Mouse (Mus musculus): ENCODE results near the gene Fbxo42. TPM values are rescaled to one million over a fixed set of nuclear protein-coding genes. Genes with fewer than 3 reads are reported as not detected.
A peak's percentile ranks its signal among the peaks of the same experiment; 100 is the strongest.

Fbxo42 gene
- polyA plus RNA-seq (2015; fragmentation: Nextera tagmentation; extraction: Ambion mirVana): 13.9 and 14.2 TPM in 2 replicates

GRCm38 (mm10) chr4:141147112-141148008 lies at the start of gene Fbxo42:
TSS of gene Fbxo42 (plus strand) at chr4:141147913.
- peak within 1 kb of the TSS; percentile 80 for H3K4me2 ChIP-seq
- peak within 1 kb of the TSS; percentile 83 for H3K4me3 ChIP-seq (replicated peaks)
- peak; percentile 89 for ATAC-seq (ENCODE audit: low read depth)
- peak within 1 kb of the TSS; percentile 87 for H3K27ac ChIP-seq
- H3K9me3 ChIP-seq (replicated peaks): no peaks in the 10 kb centered on the region
- H3K9ac ChIP-seq: peak within 1 kb of the TSS; percentile 96
- H3K4me1 ChIP-seq (replicated peaks): peaks cover 49% of the 10 kb centered on the region
- H3K27me3 ChIP-seq: no peaks in the 10 kb centered on the region
- H3K36me3 ChIP-seq: no peaks in the 10 kb centered on the region
- peak; percentile 89 for DNase-seq
- WGBS (ENCODE audit: insufficient replicate concordance): 5% methylated on average over 58 of the region's 58 CpGs

GRCm38 (mm10) chr4:141098935-141099334 lies 48.8 kb upstream of the Fbxo42 start:
- DNase-seq (no peak), ATAC-seq (ENCODE audit: low read depth) (peak; percentile 78)
- H3K27me3 ChIP-seq: no peaks in the 10 kb centered on the region
- no peaks in the 10 kb centered on the region for H3K9me3 ChIP-seq (replicated peaks)
- no peaks in the 10 kb centered on the region for H3K36me3 ChIP-seq
- H3K4me2 ChIP-seq: peak overlapping the region; percentile 1; the same call in 1 of the 2 replicates
- H3K4me3 ChIP-seq (replicated peaks): no peak overlapping the region
- WGBS (ENCODE audit: insufficient replicate concordance): 13% methylated on average over 4 of the region's 4 CpGs
- H3K9ac ChIP-seq: no peak overlapping the region; the same call in 1 of the 2 replicates
- peaks cover 33% of the 10 kb centered on the region for H3K4me1 ChIP-seq (replicated peaks)
- H3K27ac ChIP-seq: peak overlapping the region; percentile 61; the same call in 1 of the 2 replicates

GRCm38 (mm10) chr4:141099956-141100355 lies 47.8 kb upstream of the Fbxo42 start:
- Histone ChIP-seq H3K27me3 (no peaks in the 10 kb centered on the region), H3K27ac (no peak overlapping the region), H3K4me1 (replicated peaks) (peaks cover 33% of the 10 kb centered on the region), H3K4me2 (no peak overlapping the region), H3K4me3 (replicated peaks) (no peak overlapping the region), H3K36me3 (no peaks in the 10 kb centered on the region), H3K9ac (no peak overlapping the region), H3K9me3 (replicated peaks) (no peaks in the 10 kb centered on the region)
- DNase-seq (no peak), ATAC-seq (ENCODE audit: low read depth) (no peak)
- 72% methylated on average over 5 of the region's 5 CpGs for WGBS (ENCODE audit: insufficient replicate concordance)

- H3K9ac ChIP-seq: no peak overlapping the region
- no peak overlapping the region for H3K4me3 ChIP-seq (replicated peaks)
- ATAC-seq (ENCODE audit: low read depth) (no peak), DNase-seq (no peak)
- H3K4me1 ChIP-seq (replicated peaks): peaks cover 33% of the 10 kb centered on the region
- H3K36me3 ChIP-seq: no peaks in the 10 kb centered on the region
- H3K27me3 ChIP-seq: no peaks in the 10 kb centered on the region
- H3K9me3 ChIP-seq (replicated peaks): no peaks in the 10 kb centered on the region
- H3K27ac ChIP-seq: no peak overlapping the region
- WGBS (ENCODE audit: insufficient replicate concordance): 80% methylated on average over 9 of the region's 9 CpGs
- H3K4me2 ChIP-seq: no peak overlapping the region
These were observed 46.4 kb upstream of the Fbxo42 start for GRCm38 (mm10) chr4:141101291-141101690.

GRCm38 (mm10) chr4:141101855-141102254 lies 45.9 kb upstream of the Fbxo42 start:
- H3K36me3 ChIP-seq: no peaks in the 10 kb centered on the region
- no peak overlapping the region for H3K27ac ChIP-seq
- no peaks in the 10 kb centered on the region for H3K27me3 ChIP-seq
- no peak overlapping the region for H3K4me3 ChIP-seq (replicated peaks)
- 50% methylated on average over 6 of the region's 6 CpGs for WGBS (ENCODE audit: insufficient replicate concordance)
- ATAC-seq (ENCODE audit: low read depth): no peak
- peak; percentile 20 for DNase-seq
- H3K4me1 ChIP-seq (replicated peaks): peaks cover 29% of the 10 kb centered on the region
- no peak overlapping the region for H3K9ac ChIP-seq
- H3K4me2 ChIP-seq: no peak overlapping the region
- H3K9me3 ChIP-seq (replicated peaks): no peaks in the 10 kb centered on the region

GRCm38 (mm10) chr4:141106526-141107183 lies 41.1 kb upstream of the Fbxo42 start:
- H3K36me3 ChIP-seq: peaks cover 19% of the 10 kb centered on the region
- no peaks in the 10 kb centered on the region; the same call in 1 of the 2 replicates for H3K9me3 ChIP-seq (replicated peaks)
- H3K27me3 ChIP-seq: no peaks in the 10 kb centered on the region
- H3K27ac ChIP-seq: no peak overlapping the region
- no peak for ATAC-seq (ENCODE audit: low read depth)
- DNase-seq: no peak
- WGBS (ENCODE audit: insufficient replicate concordance): 69% methylated on average over 16 of the region's 16 CpGs
- H3K9ac ChIP-seq: no peak overlapping the region
- no peak overlapping the region for H3K4me3 ChIP-seq (replicated peaks)
- no peaks in the 10 kb centered on the region for H3K4me1 ChIP-seq (replicated peaks)
- no peak overlapping the region for H3K4me2 ChIP-seq

GRCm38 (mm10) chr4:141108196-141108732 lies 39.4 kb upstream of the Fbxo42 start:
- Histone ChIP-seq H3K27ac (no peak overlapping the region), H3K9ac (no peak overlapping the region), H3K4me2 (no peak overlapping the region), H3K27me3 (no peaks in the 10 kb centered on the region), H3K9me3 (replicated peaks) (no peaks in the 10 kb centered on the region; the same call in 1 of the 2 replicates), H3K4me3 (replicated peaks) (no peak overlapping the region), H3K4me1 (replicated peaks) (no peaks in the 10 kb centered on the region), H3K36me3 (peaks cover 34% of the 10 kb centered on the region)
- ATAC-seq (ENCODE audit: low read depth) (no peak), DNase-seq (no peak)
- WGBS (ENCODE audit: insufficient replicate concordance): 52% methylated on average over 10 of the region's 10 CpGs

GRCm38 (mm10) chr4:141113831-141114230 lies 33.9 kb upstream of the Fbxo42 start:
- no peak for DNase-seq
- no peaks in the 10 kb centered on the region for H3K27me3 ChIP-seq
- H3K4me3 ChIP-seq (replicated peaks): no peak overlapping the region
- 72% methylated on average over 7 of the region's 7 CpGs for whole genome bisulfite sequencing (ENCODE audit: insufficient replicate concordance)
- no peak overlapping the region for H3K9ac ChIP-seq
- H3K9me3 ChIP-seq (replicated peaks): no peaks in the 10 kb centered on the region; the same call in 1 of the 2 replicates
- peaks cover 85% of the 10 kb centered on the region for H3K36me3 ChIP-seq
- H3K27ac ChIP-seq: no peak overlapping the region
- no peak overlapping the region for H3K4me2 ChIP-seq
- H3K4me1 ChIP-seq (replicated peaks): peaks cover 7% of the 10 kb centered on the region
- no peak for ATAC-seq (ENCODE audit: low read depth)

GRCm38 (mm10) chr4:141114521-141114981 lies 33.2 kb upstream of the Fbxo42 start:
- Histone ChIP-seq H3K4me3 (replicated peaks) (no peak overlapping the region), H3K4me1 (replicated peaks) (peaks cover 12% of the 10 kb centered on the region), H3K4me2 (no peak overlapping the region), H3K27ac (no peak overlapping the region), H3K9ac (no peak overlapping the region), H3K27me3 (no peaks in the 10 kb centered on the region), H3K36me3 (peaks cover 85% of the 10 kb centered on the region), H3K9me3 (replicated peaks) (no peaks in the 10 kb centered on the region; the same call in 1 of the 2 replicates)
- 87% methylated on average over 6 of the region's 6 CpGs for WGBS (ENCODE audit: insufficient replicate concordance)
- ATAC-seq (ENCODE audit: low read depth): no peak
- DNase-seq: no peak

GRCm38 (mm10) chr4:141115398-141115797 lies 32.3 kb upstream of the Fbxo42 start:
- DNase-seq: no peak
- WGBS (ENCODE audit: insufficient replicate concordance): 75% methylated on average over 8 of the region's 8 CpGs
- no peak overlapping the region for H3K9ac ChIP-seq
- no peak overlapping the region for H3K4me2 ChIP-seq
- no peaks in the 10 kb centered on the region for H3K27me3 ChIP-seq
- H3K27ac ChIP-seq: no peak overlapping the region
- ATAC-seq (ENCODE audit: low read depth): peak; percentile 15; the same call in 1 of the 2 replicates
- peaks cover 12% of the 10 kb centered on the region for H3K4me1 ChIP-seq (replicated peaks)
- peaks cover 84% of the 10 kb centered on the region for H3K36me3 ChIP-seq
- H3K4me3 ChIP-seq (replicated peaks): no peak overlapping the region
- no peaks in the 10 kb centered on the region; the same call in 1 of the 2 replicates for H3K9me3 ChIP-seq (replicated peaks)

GRCm38 (mm10) chr4:141118691-141119090 lies 29.0 kb upstream of the Fbxo42 start:
- Histone ChIP-seq H3K27ac (no peak overlapping the region), H3K4me1 (replicated peaks) (peaks cover 36% of the 10 kb centered on the region), H3K36me3 (peaks cover 58% of the 10 kb centered on the region), H3K4me3 (replicated peaks) (no peak overlapping the region), H3K9ac (no peak overlapping the region), H3K9me3 (replicated peaks) (no peaks in the 10 kb centered on the region), H3K4me2 (no peak overlapping the region), H3K27me3 (no peaks in the 10 kb centered on the region)
- no peak for ATAC-seq (ENCODE audit: low read depth)
- WGBS (ENCODE audit: insufficient replicate concordance): 67% methylated on average over 4 of the region's 4 CpGs
- no peak for DNase-seq
